Mouse (Mus musculus): ENCODE data around the gene Zup1.
"Not testable (repeated sequence)": the region's sequence is repeated elsewhere in the genome, so short reads cannot be mapped to it uniquely, and the experiment has no call there.

Gene Zup1

DNA sequence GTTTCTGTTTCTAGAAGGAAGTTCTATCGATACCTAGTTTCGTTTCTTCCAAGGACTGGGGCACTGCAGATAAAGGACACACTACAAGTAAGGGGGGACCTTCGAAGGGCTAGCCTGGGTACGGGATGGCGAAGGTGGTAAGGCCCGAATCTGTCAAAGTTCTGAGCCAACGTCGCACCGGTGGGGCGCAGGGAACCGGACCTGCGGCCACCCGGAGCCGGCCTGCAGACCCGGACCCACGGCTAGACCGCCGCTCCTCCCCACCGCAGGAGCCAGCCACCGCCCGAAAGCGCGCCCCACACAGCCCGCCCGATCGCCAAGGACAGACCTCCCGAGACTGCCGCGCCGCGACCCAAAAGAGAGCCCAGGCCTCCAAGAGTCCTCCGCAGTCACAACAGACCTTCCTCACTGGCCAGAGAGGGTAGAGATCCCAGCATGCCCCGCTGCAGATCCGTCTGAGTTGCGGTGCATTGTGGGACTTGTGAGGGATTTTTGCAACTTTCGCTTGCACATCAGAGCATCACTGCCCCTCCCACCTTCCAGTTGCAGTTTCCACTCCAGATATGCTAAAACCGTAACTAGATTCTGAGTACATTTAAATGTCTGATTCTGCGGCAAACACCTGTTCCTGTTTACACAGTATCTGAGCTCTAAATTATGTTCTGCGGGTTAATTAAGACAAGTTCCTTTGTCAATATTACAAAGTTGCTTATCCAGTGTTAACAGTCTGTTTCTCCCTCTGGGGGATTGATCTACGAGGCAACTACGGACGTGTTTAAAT, at the start of gene Zup1:
Gene Zup1 (minus strand): TSS at position 467 of the 781 bp plus-strand sequence.
- peak; percentile 79 to 81 for DNase-seq

DNA sequence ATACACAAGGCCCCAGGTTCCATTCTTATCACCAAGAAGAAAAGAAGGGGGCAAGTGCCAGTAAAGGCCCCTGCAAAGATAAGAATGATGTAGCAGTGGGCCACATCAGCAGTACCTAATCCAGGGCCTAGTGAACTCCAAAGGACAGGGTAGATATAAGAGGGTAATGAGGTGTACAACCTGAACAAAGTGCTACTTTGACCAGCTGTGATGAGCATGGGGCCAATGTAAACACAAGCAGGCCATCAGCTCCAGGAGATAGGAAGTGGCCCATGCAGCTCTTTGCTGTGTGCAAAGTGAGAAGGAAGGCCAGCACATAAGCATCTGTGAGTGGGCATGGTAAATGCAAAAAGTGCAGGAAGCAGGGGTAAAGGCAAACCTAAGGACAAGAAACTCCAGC, 47.3 kb upstream of the Zup1 start:
- DNase-seq = no peak

DNA sequence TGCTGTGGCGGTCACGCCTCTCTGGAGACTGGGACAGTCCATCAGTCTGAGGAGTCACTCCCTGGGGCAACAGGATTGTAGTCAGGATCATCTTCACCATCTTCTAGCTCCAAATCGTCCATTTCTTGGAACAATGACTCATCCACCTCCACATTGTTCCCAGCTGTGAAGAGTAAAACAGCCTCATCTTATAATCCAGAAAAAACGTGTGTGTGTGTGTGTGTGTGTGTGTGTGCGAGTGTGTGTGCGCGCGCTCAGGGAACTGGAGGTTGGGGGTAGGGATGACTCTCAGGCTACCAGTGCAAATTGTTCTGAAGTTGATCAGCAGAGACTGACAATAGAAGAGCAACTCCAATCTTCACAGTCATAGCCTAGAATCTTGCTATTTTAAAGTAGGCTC, 45.6 kb upstream of the Zup1 start:
- DNase-seq = not testable (repeated sequence)

DNA sequence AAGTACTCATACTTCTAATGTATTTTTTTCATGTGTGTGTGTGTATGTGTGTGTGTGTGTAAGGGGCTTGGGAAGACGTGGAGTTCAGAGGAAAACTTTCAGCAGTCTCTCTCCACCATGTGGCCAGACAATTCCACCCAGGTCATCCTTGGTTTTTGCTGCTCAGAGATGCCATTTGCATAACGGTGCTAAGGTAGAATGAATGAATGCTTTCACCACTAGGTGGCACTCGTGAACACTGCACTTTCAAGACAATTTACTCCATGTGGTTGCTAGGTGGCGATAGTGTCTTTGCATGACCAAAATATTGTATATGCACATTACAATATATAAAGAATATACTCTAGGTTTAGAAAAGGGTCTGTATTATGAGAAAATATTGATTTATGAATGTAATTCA, 35.7 kb upstream of the Zup1 start:
- peak; percentile 38 to 74 for DNase-seq

DNA sequence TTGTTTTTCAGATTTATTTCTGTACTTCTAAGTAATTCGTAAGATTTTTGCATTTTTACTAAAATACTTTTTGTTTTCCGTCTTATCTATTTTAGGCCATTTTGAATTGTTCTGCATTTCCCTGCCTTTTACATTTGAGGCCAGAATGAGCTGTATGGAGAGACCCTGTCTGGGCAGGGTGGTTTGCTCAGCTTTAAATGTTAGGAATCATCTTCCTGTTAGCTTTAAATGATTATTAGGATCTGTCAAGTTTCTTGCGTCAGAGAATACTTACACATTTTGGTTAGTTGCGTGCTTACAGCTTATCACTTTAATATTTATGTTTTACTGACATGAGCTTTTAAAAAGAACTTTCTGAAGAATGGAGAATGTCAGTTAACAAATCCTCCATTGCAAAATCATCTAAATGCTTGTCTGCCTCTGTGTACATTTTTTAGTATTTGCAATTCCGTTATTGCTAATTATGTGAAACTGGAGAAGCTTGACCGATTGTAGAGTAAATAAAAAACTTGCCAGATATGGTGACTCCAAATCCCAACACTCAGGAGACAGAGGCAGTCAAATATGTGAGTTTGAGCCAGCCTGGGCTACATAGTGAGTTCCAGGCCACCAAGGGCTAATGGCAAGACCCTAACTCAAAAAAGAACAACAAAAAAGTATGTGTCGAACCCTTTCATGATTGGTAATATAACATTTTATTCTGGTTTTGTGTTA, 23.9 kb upstream of the Zup1 start:
- no peak for DNase-seq

DNA sequence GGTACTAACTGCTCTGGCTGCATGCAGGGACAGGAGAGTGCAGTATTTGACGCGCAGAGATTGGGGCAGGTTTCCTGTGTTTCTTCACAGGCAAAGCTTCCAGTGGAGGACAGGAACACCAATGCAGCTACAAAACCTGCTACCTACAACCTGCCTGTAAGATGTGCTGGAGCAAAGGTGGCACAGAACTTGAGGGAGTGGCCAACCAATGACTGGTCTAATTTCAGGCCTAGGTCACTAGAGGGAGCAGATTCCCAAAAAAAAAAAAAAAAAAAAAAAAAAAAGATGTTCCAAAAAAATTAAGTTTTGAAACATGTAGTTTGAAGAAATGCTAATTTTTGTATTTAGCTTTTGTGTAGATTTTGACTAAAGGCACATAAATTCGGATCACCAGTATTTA, 1.4 kb upstream of the Zup1 start:
- no peak for DNase-seq

DNA sequence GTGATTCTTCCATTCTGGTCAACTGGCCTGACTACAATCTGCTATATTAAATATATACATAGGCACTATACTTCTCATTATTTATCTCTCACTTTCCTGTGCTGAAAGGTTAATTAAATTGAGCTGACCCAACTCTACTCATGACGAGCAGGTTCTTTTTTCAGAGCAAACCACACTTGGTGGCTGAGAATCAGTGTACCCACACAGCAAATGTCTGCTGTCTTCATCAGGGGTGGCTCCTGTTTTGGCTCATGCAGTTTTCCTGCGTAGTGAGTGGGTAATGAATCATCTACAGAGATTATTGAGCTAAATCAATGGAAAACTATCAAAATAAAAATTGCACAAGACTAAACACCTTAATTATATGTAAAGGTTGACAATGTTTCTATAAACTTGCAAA, 4.7 kb downstream of the Zup1 start:
- DNase-seq = no peak

DNA sequence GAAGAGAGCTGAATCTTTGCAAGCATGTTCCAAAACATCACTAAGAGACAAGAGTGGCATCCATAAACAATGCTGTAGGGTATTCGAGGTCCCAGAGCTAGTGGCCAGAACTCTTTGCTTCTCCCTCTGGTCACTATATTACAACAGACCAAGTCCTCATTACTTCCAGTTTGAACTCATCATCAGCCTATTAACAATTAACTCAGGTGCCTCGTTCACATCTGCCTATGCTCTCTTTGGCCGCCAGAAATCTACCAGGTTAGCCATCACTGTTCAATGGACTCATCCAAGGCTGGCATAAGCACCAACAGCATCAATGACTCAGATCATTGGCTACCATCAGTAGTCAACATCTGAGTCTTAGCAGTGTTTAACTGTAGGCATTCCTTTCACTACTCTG, 5.7 kb downstream of the Zup1 start:
- DNase-seq = no peak

DNA sequence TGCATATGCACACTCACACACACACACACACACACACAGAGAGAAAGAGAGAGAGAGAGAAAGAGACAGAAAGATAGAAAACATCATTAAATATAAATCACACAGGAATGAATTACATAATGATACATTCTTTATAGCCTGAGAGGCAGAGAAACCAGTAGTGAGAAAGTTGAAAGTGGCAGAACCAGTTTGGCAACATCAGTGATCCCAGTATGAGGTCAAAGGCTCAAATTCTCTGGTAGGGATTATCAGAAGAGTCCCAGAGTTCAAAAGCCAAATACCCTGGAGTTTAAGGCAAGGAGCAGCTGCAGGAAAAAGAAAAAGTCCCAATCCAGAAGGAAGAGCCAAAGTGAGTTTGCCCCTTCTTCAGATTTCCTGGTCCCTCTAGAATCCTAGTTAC, 10.4 kb downstream of the Zup1 start:
- DNase-seq = no peak

DNA sequence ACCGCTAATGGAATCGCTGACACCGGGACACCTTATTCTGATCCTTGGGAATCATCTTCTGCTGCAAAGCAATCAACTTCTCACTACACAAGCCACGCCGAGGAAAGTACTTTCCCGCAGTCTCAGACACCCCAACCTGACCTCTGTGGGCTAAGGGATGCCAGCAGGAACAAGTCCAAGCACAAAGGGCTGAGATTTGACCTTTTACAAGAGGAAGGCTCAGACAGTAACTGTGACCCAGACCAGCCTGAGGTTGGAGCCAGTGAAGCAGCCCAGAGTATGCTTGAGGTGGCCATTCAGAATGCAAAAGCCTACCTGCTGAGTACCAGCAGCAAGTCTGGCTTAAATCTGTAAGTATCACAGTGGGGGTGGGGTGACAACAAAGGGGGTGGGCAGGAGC, 45.6 kb downstream of the Zup1 start:
- DNase-seq = no peak

DNA sequence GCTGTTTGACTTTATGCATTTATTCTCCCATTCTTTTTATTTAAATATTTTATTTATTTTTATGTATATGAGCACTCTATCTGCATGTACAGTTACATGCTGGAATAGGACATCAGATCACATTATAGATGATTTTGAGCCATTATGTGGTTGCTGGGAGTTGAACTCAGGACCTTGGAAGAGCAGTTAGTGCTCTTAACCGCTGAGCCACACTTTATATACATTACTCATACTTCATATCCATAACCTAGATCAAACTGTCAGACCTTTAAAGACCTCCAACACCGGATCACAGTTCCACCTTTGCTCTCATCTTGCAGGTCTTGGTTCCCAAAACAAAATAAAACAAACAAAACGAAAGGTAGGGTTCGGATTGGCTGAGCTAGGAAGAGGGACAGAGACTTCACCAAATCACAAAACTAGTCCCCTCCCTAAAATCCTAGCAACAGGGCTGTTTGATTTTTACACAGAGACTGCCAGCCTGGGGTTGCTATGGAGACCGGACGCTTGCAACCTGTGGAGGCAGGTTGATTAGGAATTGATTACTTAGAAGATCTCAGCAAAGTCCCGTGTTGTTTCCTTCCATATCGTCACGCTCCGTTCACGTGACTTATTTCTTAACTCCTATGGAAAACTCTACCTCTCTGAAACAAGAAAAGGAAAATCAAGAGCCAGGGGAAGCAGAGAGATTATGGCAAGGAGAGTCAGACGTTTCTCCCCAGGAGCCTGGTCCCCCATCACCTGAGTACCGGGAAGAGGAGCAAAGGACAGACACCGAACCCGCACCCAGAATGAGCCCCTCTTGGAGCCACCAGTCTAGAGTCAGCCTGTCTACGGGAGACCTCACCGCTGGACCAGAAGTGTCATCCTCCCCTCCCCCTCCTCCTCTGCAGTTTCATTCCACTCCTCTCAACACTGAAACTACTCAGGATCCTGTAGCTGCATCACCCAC, 46.3 kb downstream of the Zup1 start, which contains the start of gene Rsph4a:
Gene Rsph4a (plus strand): TSS at position 582 of the 952 bp plus-strand sequence.
- peak in 1 of 2 experiments; percentile 3 for DNase-seq

DNA sequence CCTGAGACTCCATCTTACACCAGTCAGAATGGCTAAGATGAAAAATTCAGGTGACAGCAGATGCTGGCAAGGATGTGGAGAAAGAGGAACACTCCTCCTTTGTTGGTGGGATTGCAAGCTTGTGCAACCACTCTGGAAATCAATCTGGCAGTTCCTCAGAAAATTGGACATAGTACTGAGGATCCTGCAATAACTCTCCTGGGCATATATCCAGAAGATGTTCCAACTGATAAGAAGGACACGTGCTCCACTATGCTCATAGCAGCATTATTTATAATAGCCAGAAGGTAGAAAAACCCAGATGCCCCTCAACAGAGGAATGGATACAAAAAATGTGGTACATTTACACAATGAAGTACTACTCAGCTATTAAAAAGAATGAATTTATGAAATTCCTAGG, 49.5 kb downstream of the Zup1 start:
- not testable (repeated sequence) for DNase-seq

DNA sequence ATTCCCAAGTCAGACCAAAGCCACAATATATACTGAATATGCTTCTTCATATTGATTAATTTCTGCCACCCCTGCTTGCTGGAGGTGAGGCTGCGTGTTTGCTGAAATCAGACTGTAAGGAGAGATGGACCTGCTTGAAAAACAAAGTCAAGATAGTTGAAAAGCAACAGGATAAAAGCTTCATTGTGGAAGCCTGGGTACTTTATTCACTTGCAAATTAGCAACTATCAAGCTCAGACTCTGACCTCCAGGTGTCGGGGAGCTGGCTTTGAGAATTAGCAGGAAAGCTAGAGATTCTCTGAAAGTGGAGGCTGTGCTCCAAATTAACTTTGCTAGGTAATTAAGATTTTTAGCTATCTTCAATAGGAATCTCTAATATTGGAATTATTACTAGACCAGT, 68.7 kb downstream of the Zup1 start:
- not testable (repeated sequence) for DNase-seq

DNA sequence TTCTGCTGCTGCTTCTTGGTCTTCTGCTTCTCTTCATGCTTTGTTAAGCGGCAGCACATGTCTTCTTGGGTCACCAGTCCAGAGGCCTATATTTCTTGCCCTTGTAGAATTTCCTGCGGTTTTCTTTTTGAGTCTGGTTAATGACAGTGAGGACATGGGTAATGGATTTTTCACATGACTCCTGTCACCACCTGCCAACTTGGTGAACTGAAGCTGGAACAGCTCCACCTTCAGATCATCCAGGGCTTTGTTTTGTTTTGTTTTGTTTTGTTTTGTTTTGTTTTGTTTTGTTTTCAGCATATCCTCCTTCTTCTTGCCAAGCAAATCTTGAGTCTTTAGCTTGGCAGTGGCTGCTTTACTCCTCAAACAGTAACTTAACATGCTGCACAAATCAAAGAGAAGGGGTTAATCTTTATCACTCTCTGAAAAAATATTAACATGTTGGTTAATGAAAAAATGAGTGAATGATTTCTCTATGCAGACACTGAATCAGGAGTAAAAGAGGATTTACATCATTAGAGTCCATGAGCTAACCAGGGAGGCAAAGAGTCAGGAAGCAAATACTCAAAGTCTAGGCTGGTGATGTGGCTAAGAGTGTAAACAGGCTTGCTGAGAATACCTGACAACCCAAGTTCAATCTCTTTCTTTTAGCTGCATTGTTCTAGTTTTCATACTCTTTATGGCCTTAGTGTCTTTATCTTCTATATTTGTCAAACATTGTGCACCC, 78.2 kb downstream of the Zup1 start:
- no peak for DNase-seq

DNA sequence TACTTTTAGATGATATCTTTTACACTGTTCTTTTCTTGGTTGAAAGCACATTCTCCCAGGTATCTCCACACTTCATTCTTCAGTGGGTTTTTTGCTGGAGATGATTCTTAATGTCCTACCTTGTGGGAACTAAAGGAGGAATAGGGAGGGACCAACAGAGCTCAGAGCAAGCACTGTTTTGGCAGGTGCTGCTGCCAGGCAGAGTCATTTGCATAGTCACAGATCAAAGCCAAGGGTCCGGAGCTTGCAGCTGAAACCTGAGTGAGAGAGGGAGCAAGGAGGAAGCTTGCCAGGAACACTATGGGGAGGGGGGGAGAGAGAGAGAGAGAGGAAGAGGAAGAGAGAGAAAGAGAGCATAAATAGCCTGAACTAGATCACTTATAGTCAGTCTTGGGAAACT, 80.6 kb downstream of the Zup1 start:
- no peak for DNase-seq

All from cerebellum, postnatal 36 days (tissue).